Mouse (Mus musculus) myocyte (in vitro differentiated cells): ENCODE measurements at regions not wholly inside any gene's neighbourhood (a gene's known extent, or its start where the extent isn't known, plus 50 kb on each side); places are given as distances from the start of the nearest gene placed in this dataset.

Experiments
- H3K27me3 ChIP-seq: one replicate; pipeline ENCODE4 v1.6.1; 2011; ENCODE audit not compliant: control insufficient read depth, insufficient read depth, insufficient read length
- H3K36me3 ChIP-seq: one replicate; pipeline ENCODE4 v1.6.1; 2011; ENCODE audit not compliant: control insufficient read depth, insufficient read depth
- H3K4me2 ChIP-seq: one replicate; pipeline ENCODE4 v1.6.1; 2011; ENCODE audit warnings: low read depth, control low read depth
- H3K4me3 ChIP-seq: one replicate; pipeline ENCODE4 v1.5.1; 2011; ENCODE audit warnings: mild to moderate bottlenecking, control low read depth, moderate library complexity
- H3K79me2 ChIP-seq: one replicate; pipeline ENCODE4 v1.6.1; 2011; ENCODE audit not compliant: control insufficient read depth, insufficient read depth
- H3ac ChIP-seq: one replicate; pipeline ENCODE4 v1.6.1; 2011; ENCODE audit not compliant: control insufficient read depth, insufficient read length
- CEBPB ChIP-seq: IDR thresholded peaks from 2 replicates; pipeline ENCODE4 v1.6.1; 2011; ENCODE audit warnings: mild to moderate bottlenecking, moderate library complexity; ENCODE audit not compliant: poor library complexity, insufficient read depth, severe bottlenecking
- E2F4 ChIP-seq: IDR thresholded peaks from one replicate; pipeline ENCODE4 v1.6.1; 2011; ENCODE audit warnings: mild to moderate bottlenecking, control low read depth, moderate library complexity; ENCODE audit not compliant: insufficient read depth
- MAX ChIP-seq: IDR thresholded peaks from one replicate; pipeline ENCODE4 v1.6.1; 2011; ENCODE audit warnings: low read depth, mild to moderate bottlenecking, control low read depth
- MYOD1 ChIP-seq, 3 experiments: IDR thresholded peaks; one replicate each; pipeline ENCODE4 v1.6.1; 2011; ENCODE audit warnings: control low read depth in 2 of 3, low read depth in 2 of 3, mild to moderate bottlenecking in 2 of 3, moderate library complexity in 1 of 3; ENCODE audit not compliant: insufficient read length in 2 of 3, control insufficient read depth in 1 of 3
- MYOG ChIP-seq, 3 experiments: IDR thresholded peaks; one replicate each; pipeline ENCODE4 v1.6.1; 2011; ENCODE audit warnings: control low read depth in 2 of 3, low read depth in 2 of 3, mild to moderate bottlenecking in 2 of 3; ENCODE audit not compliant: insufficient read length in 2 of 3, control insufficient read depth in 1 of 3, insufficient read depth in 1 of 3
- POLR2A ChIP-seq: IDR thresholded peaks from one replicate; pipeline ENCODE4 v1.6.1; 2011; ENCODE audit warnings: low read depth, mild to moderate bottlenecking, control low read depth, moderate library complexity; ENCODE audit not compliant: insufficient read length
- POLR2AphosphoS2 ChIP-seq: IDR thresholded peaks from one replicate; pipeline ENCODE4 v1.6.1; 2011; ENCODE audit warnings: low read depth, control low read depth; ENCODE audit not compliant: insufficient read length
- REST ChIP-seq: IDR thresholded peaks from one replicate; pipeline ENCODE4 v1.6.1; 2011; ENCODE audit warnings: mild to moderate bottlenecking, control low read depth, moderate library complexity; ENCODE audit not compliant: insufficient read depth, insufficient read length
- SRF ChIP-seq: IDR thresholded peaks from one replicate; pipeline ENCODE4 v1.6.1; 2011; ENCODE audit warnings: low read depth; ENCODE audit not compliant: control insufficient read depth, insufficient read length
- TCF12 ChIP-seq: IDR thresholded peaks from one replicate; pipeline ENCODE4 v1.6.1; 2011; ENCODE audit warnings: mild to moderate bottlenecking, control low read depth; ENCODE audit not compliant: poor library complexity, insufficient read depth, severe bottlenecking
- TCF3 ChIP-seq: IDR thresholded peaks from one replicate; pipeline ENCODE4 v1.6.1; 2011; ENCODE audit warnings: low read depth, control low read depth; ENCODE audit not compliant: insufficient read length
- USF1 ChIP-seq: IDR thresholded peaks from one replicate; pipeline ENCODE4 v1.6.1; 2011; ENCODE audit warnings: low read depth, mild to moderate bottlenecking, control low read depth, moderate library complexity

- no peaks in the 10 kb centered on the region for H3K79me2 ChIP-seq
These were observed 70.6 kb upstream of the Disp3 start for GRCm38 (mm10) chr4:148358336-148358735.

GRCm38 (mm10) chr4:148357221-148357621 is 69.5 kb upstream of the Disp3 start:
- H3K79me2 ChIP-seq = no peaks in the 10 kb centered on the region
- H3K4me3 ChIP-seq = no peak overlapping the region
- H3K27me3 ChIP-seq = no peaks in the 10 kb centered on the region
- H3K4me2 ChIP-seq = no peak overlapping the region
- H3K36me3 ChIP-seq = no peaks in the 10 kb centered on the region
- TF ChIP-seq SRF (no peak), REST (no peak), TCF12 (no peak), MYOD1 (IDR thresholded peaks at IDR 0.05; ENCODE audit: control insufficient read depth in 1 of 3, insufficient read length in 2 of 3, low read depth in 2 of 3) (no peak), E2F4 (no peak), POLR2A (no peak), CEBPB (no peak), POLR2AphosphoS2 (no peak), MYOG (IDR thresholded peaks at IDR 0.05; ENCODE audit: control insufficient read depth in 1 of 3, insufficient read depth in 1 of 3, insufficient read length in 2 of 3, low read depth in 2 of 3) (no peak), TCF3 (no peak), USF1 (no peak), MAX (no peak)
- H3ac ChIP-seq = no peak overlapping the region

More at GRCm38 (mm10) chr4:148358336-148358735, 70.6 kb upstream of the Disp3 start:
- TF ChIP-seq POLR2AphosphoS2 = no peak
- TF ChIP-seq USF1 = no peak
- no peak for TF ChIP-seq REST
- TF ChIP-seq TCF3 = no peak
- no peak for TF ChIP-seq MYOG (IDR thresholded peaks at IDR 0.05; ENCODE audit: control insufficient read depth in 1 of 3, insufficient read depth in 1 of 3, insufficient read length in 2 of 3, low read depth in 2 of 3)
- no peak for TF ChIP-seq MAX
- no peak overlapping the region for H3ac ChIP-seq
- H3K36me3 ChIP-seq = no peaks in the 10 kb centered on the region
- H3K27me3 ChIP-seq = no peaks in the 10 kb centered on the region
- no peak overlapping the region for H3K4me2 ChIP-seq
- H3K4me3 ChIP-seq = no peak overlapping the region

- H3K4me3 ChIP-seq = no peak overlapping the region
- no peaks in the 10 kb centered on the region for H3K27me3 ChIP-seq
- H3K4me2 ChIP-seq = no peak overlapping the region
- no peak overlapping the region for H3ac ChIP-seq
- no peak for TF ChIP-seq MAX
- no peak for TF ChIP-seq E2F4
- no peak for TF ChIP-seq USF1
- TF ChIP-seq CEBPB = no peak
- no peak for TF ChIP-seq MYOG (IDR thresholded peaks at IDR 0.05; ENCODE audit: control insufficient read depth in 1 of 3, insufficient read depth in 1 of 3, insufficient read length in 2 of 3, low read depth in 2 of 3)
- no peak for TF ChIP-seq TCF3
- TF ChIP-seq REST = no peak
- TF ChIP-seq TCF12 = no peak
- no peak for TF ChIP-seq MYOD1 (IDR thresholded peaks at IDR 0.05; ENCODE audit: control insufficient read depth in 1 of 3, insufficient read length in 2 of 3, low read depth in 2 of 3)
- no peak for TF ChIP-seq POLR2A
- no peak for TF ChIP-seq POLR2AphosphoS2
- no peak for TF ChIP-seq SRF
- H3K79me2 ChIP-seq = no peaks in the 10 kb centered on the region
- no peaks in the 10 kb centered on the region for H3K36me3 ChIP-seq
These were observed 68.9 kb upstream of the Disp3 start for GRCm38 (mm10) chr4:148356654-148357053.

- Histone ChIP-seq H3K27me3 (no peaks in the 10 kb centered on the region), H3K4me3 (no peak overlapping the region), H3ac (no peak overlapping the region), H3K36me3 (no peaks in the 10 kb centered on the region), H3K79me2 (no peaks in the 10 kb centered on the region), H3K4me2 (no peak overlapping the region)
- TF ChIP-seq USF1 (no peak), POLR2AphosphoS2 (no peak), TCF3 (no peak), MYOD1 (IDR thresholded peaks at IDR 0.05; ENCODE audit: control insufficient read depth in 1 of 3, insufficient read length in 2 of 3, low read depth in 2 of 3) (no peak), POLR2A (no peak), SRF (no peak), TCF12 (no peak), E2F4 (no peak), MAX (no peak), MYOG (IDR thresholded peaks at IDR 0.05; ENCODE audit: control insufficient read depth in 1 of 3, insufficient read depth in 1 of 3, insufficient read length in 2 of 3, low read depth in 2 of 3) (no peak), CEBPB (no peak), REST (no peak)
These were observed 66.2 kb upstream of the Disp3 start for GRCm38 (mm10) chr4:148353969-148354368.

- TF ChIP-seq USF1 (no peak), REST (no peak), POLR2AphosphoS2 (no peak), TCF3 (no peak), MYOD1 (IDR thresholded peaks at IDR 0.05; ENCODE audit: control insufficient read depth in 1 of 3, insufficient read length in 2 of 3, low read depth in 2 of 3) (no peak), MAX (no peak), E2F4 (no peak), MYOG (IDR thresholded peaks at IDR 0.05; ENCODE audit: control insufficient read depth in 1 of 3, insufficient read depth in 1 of 3, insufficient read length in 2 of 3, low read depth in 2 of 3) (no peak), POLR2A (no peak), TCF12 (no peak), SRF (no peak), CEBPB (no peak)
- H3K4me3 ChIP-seq = no peak overlapping the region
- no peaks in the 10 kb centered on the region for H3K36me3 ChIP-seq
- H3ac ChIP-seq = no peak overlapping the region
- no peak overlapping the region for H3K4me2 ChIP-seq
- H3K27me3 ChIP-seq = no peaks in the 10 kb centered on the region
- no peaks in the 10 kb centered on the region for H3K79me2 ChIP-seq
These were observed 64.9 kb upstream of the Disp3 start for GRCm38 (mm10) chr4:148352690-148353089.
